Mouse (Mus musculus) G1E (cell line): Measurements from ENCODE around the gene Cep295nl. TPM values are rescaled to one million over a fixed set of nuclear protein-coding genes. Genes with fewer than 3 reads are reported as not detected.

ENCODE experiments used
- ATAC-seq: 2 replicates; pipeline ENCODE4 v1.8.0; 2016; ENCODE audit warnings: mild to moderate bottlenecking; ENCODE audit not compliant: insufficient number of reproducible peaks, poor library complexity, low FRiP score, severe bottlenecking; ENCODE audit errors: extremely low read depth
- DNase-seq: peaks from one replicate; pipeline ENCODE4 v3.0.0; 2012; ENCODE audit warnings: low spot score
- H3K27me3 ChIP-seq: 2 replicates; pipeline ENCODE4 v1.6.1; 2012; ENCODE audit warnings: mild to moderate bottlenecking, low read length, inconsistent platforms; ENCODE audit not compliant: insufficient read depth
- H3K36me3 ChIP-seq: replicated peaks from 2 replicates; pipeline ENCODE3; 2012; ENCODE audit warnings: mild to moderate bottlenecking, inconsistent platforms
- H3K4me1 ChIP-seq: 2 replicates; pipeline ENCODE4 v1.6.1; 2012; ENCODE audit warnings: low read depth, low read length, inconsistent platforms, mixed read lengths; ENCODE audit not compliant: insufficient read depth
- H3K4me3 ChIP-seq: 2 replicates; pipeline ENCODE4 v1.5.1; 2012; ENCODE audit warnings: low read depth, mild to moderate bottlenecking, inconsistent platforms, low read length, moderate library complexity, mixed read lengths
- H3K9me3 ChIP-seq: replicated peaks from 2 replicates; pipeline ENCODE4 v1.6.1; 2012; ENCODE audit warnings: inconsistent platforms
- CTCF ChIP-seq: IDR thresholded peaks from 2 replicates; pipeline ENCODE4 v1.5.1; 2012; ENCODE audit warnings: low read depth, low read length, inconsistent platforms, mixed read lengths
- GATA1 ChIP-seq: IDR thresholded peaks from 2 replicates; pipeline ENCODE4 v1.6.1; 2012; ENCODE audit warnings: borderline replicate concordance, low read length, inconsistent platforms, mixed read lengths
- GATA2 ChIP-seq: IDR thresholded peaks from 2 replicates; pipeline ENCODE4 v1.6.1; 2012; ENCODE audit warnings: low read depth, low read length, inconsistent platforms, borderline replicate concordance
- POLR2AphosphoS5 ChIP-seq: IDR thresholded peaks from 2 replicates; pipeline ENCODE4 v1.6.1; 2012; ENCODE audit warnings: low read depth, low read length, inconsistent platforms; ENCODE audit not compliant: insufficient replicate concordance
- TAL1 ChIP-seq: conservative IDR thresholded peaks from 2 replicates; pipeline ENCODE4 v1.6.1; 2012; ENCODE audit warnings: low read depth, low read length, inconsistent platforms, mixed read lengths
- polyA plus RNA-seq: library from polyadenylated mRNA; stranded (reverse); fragments of >175 nt; gene quantifications from 2 replicates; pipeline ENCODE4 v1.2.3, GENCODE M21; 2012
- total RNA-seq, 2 experiments: library from RNA; stranded (forward) in 1 of 2; stranded (reverse) in 1 of 2; fragments of 200-1000 nt in 1 of 2; fragments of >200 nt in 1 of 2; fragmentation: Nextera tagmentation in 1 of 2; gene quantifications; 2 replicates each; pipeline ENCODE4 v1.2.3; 2014 to 2017

Gene Cep295nl
- total and polyA plus RNA-seq, 3 experiments = 0.11 TPM; not detected in 2

DNA sequence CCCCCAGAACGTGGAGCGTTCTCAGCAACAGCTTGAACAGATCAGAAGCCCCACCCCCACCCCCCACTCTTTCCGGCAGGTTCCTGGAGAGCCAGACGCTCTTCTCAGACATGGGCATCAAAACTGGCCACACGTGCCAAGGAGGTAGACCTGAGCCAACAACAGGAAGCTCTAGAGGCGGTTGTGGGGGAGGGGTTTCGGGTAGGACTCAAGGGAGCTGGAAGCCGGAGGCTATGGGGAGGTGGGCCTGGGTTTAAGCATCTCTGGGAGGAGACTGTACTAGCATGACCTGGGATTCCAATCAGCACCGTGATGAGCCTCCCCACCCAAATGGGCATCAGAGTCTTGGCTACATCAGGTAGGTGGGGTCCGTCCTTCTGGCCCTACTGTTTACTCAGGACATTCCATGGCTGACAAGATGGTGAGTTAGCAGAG, 18.6 kb upstream of the Cep295nl start:
- H3K4me1 ChIP-seq = no peaks in the 10 kb centered on the region
- TF ChIP-seq TAL1 (no peak), POLR2AphosphoS5 (no peak), CTCF (no peak)
- DNase-seq = no peak

GRCm38 (mm10) chr11:118360491-118360890, 18.2 kb upstream of the Cep295nl start:
- TF ChIP-seq GATA1 (no peak), GATA2 (no peak), TAL1 (no peak), POLR2AphosphoS5 (no peak), CTCF (no peak)
- peaks cover 3% of the 10 kb centered on the region; the same call in 1 of the 2 replicates for H3K27me3 ChIP-seq
- H3K9me3 ChIP-seq = no peaks in the 10 kb centered on the region
- DNase-seq (no peak), ATAC-seq (no peak)
- no peak overlapping the region for H3K4me3 ChIP-seq
- no peaks in the 10 kb centered on the region for H3K36me3 ChIP-seq
- H3K4me1 ChIP-seq = no peaks in the 10 kb centered on the region

More for the DNA sequence above, 18.6 kb upstream of the Cep295nl start:
- no peaks in the 10 kb centered on the region for H3K36me3 ChIP-seq
- H3K9me3 ChIP-seq = no peaks in the 10 kb centered on the region
- ATAC-seq = no peak
- no peak overlapping the region for H3K4me3 ChIP-seq
- H3K27me3 ChIP-seq = peaks cover 3% of the 10 kb centered on the region; the same call in 1 of the 2 replicates

DNA sequence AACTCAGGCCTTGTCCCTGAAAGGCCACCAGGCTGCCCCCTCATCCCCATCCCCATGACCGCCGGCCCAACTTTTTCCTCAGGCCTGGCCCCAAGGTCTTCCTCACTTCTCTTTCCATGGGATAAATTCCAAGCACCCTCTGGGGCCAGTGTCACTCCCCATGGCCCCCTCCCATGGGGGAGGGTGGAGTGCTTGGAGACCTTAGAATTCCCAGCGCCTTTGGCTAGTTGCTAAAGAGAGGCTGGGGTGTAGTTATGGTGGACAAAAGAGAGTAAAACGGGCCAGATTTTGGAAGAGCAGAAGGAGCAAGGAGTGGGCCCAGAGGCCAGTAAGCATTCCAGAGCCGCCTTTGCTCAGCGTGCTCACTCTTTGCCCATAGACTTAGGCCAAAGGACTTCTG, 13.3 kb upstream of the Cep295nl start, which contains the start of gene Timp2:
Gene Timp2, minus strand, starts transcription at position 101 of the 400 bp plus-strand sequence.
- no peaks in the 10 kb centered on the region for H3K36me3 ChIP-seq
- ATAC-seq = no peak
- H3K9me3 ChIP-seq = no peaks in the 10 kb centered on the region
- no peak within 1 kb of the TSS for H3K4me3 ChIP-seq
- TF ChIP-seq TAL1 (no peak), CTCF (no peak), POLR2AphosphoS5 (no peak), GATA1 (no peak), GATA2 (no peak)
- no peak for DNase-seq
- H3K4me1 ChIP-seq = no peaks in the 10 kb centered on the region
- H3K27me3 ChIP-seq = no peaks in the 10 kb centered on the region

GRCm38 (mm10) chr11:118355205-118355604, 12.9 kb upstream of the Cep295nl start:
- ATAC-seq (no peak), DNase-seq (no peak)
- H3K4me3 ChIP-seq = no peak overlapping the region
- no peaks in the 10 kb centered on the region for H3K9me3 ChIP-seq
- TF ChIP-seq POLR2AphosphoS5 (no peak), GATA1 (no peak), CTCF (no peak), TAL1 (no peak), GATA2 (no peak)
- H3K36me3 ChIP-seq = no peaks in the 10 kb centered on the region
- H3K27me3 ChIP-seq = no peaks in the 10 kb centered on the region
- H3K4me1 ChIP-seq = no peaks in the 10 kb centered on the region

GRCm38 (mm10) chr11:118354636-118355191, 12.4 kb upstream of the Cep295nl start:
- Histone ChIP-seq H3K4me3 (no peak overlapping the region), H3K4me1 (no peaks in the 10 kb centered on the region), H3K9me3 (no peaks in the 10 kb centered on the region), H3K36me3 (no peaks in the 10 kb centered on the region), H3K27me3 (no peaks in the 10 kb centered on the region)
- DNase-seq = no peak
- ATAC-seq = no peak
- no peak for TF ChIP-seq CTCF
- TF ChIP-seq POLR2AphosphoS5 = no peak

DNA sequence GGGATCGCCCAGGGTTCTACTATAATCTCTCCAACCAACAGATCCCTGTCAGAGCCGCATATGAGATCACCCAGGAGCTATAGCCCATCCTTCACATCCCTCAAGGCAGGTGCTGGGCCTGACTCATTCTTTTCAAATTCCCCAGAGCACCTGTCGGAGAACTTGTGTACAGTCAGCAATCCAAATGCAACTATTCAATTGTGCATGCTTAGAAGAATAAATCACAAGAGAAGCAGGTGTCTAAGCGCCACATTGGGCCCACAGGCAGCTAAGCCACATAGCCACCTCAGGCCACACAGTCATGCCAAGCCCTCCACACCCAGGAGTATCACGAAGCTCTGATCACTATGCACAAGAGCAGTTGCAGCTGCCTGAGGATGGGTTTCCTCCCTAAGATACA, 7.2 kb upstream of the Cep295nl start:
- no peak for DNase-seq
- no peaks in the 10 kb centered on the region for H3K9me3 ChIP-seq
- H3K27me3 ChIP-seq = peaks cover 6% of the 10 kb centered on the region; the same call in 1 of the 2 replicates
- no peaks in the 10 kb centered on the region for H3K36me3 ChIP-seq
- ATAC-seq = no peak
- H3K4me1 ChIP-seq = peaks cover 12% of the 10 kb centered on the region
- H3K4me3 ChIP-seq = no peak overlapping the region
- TF ChIP-seq POLR2AphosphoS5 (no peak), CTCF (no peak), GATA2 (no peak), TAL1 (no peak), GATA1 (no peak)

DNA sequence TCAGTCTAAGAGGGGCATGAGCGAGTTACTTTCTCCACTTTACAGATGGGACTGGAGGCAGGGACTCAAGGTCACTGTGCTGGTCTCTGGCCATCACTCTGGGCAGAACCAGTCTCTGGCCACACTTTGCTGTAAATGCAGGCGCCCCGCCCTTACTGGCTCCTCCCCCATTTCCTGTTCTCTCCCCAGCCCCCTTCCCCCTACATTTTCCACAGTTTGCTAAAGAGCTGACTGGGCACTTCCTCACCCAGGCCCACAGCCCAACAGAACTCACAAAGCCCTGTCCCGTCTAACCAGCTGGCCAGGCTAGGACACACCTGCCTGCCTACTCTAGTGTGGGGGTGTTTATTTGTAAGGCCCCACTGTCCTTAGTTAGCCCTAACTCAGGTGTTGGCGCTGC, 6.6 kb upstream of the Cep295nl start:
- Histone ChIP-seq H3K4me1 (peaks cover 12% of the 10 kb centered on the region), H3K9me3 (no peaks in the 10 kb centered on the region), H3K27me3 (peaks cover 6% of the 10 kb centered on the region; the same call in 1 of the 2 replicates), H3K36me3 (no peaks in the 10 kb centered on the region), H3K4me3 (no peak overlapping the region; the same call in 1 of the 2 replicates)
- DNase-seq = peak; percentile 45
- TF ChIP-seq GATA1 (no peak), TAL1 (no peak), GATA2 (no peak), CTCF (no peak), POLR2AphosphoS5 (no peak)
- ATAC-seq = peak; percentile 77
